Mouse (Mus musculus): Measurements from ENCODE around the gene Apol10b. TPM values are rescaled to one million over a fixed set of nuclear protein-coding genes. Genes with fewer than 3 reads are reported as not detected.
"Not testable (repeated sequence)": the region's sequence is repeated elsewhere in the genome, so short reads cannot be mapped to it uniquely, and the experiment has no call there.

Apol10b gene
- total RNA-seq, 1 experiment = not detected

- no peak for DNase-seq (ENCODE audit: low read depth, low spot score)
- TF ChIP-seq CHD2 (IDR thresholded peaks at IDR 0.05; ENCODE audit: low read depth, low read length) (no peak), ZNF384 (IDR thresholded peaks at IDR 0.05; ENCODE audit: low read depth, low read length) (no peak), ZC3H11A (IDR thresholded peaks at IDR 0.05; ENCODE audit: borderline replicate concordance, low read depth, low read length) (no peak), HCFC1 (IDR thresholded peaks at IDR 0.05; ENCODE audit: borderline replicate concordance, insufficient read depth, low read length) (no peak), MAFK (IDR thresholded peaks at IDR 0.05; ENCODE audit: insufficient read depth, low read depth, low read length) (no peak)
- Histone ChIP-seq H3K36me3 (ENCODE audit: control insufficient read depth, insufficient read depth, low read length, poor library complexity, severe bottlenecking) (no peaks in the 10 kb centered on the region), H3K4me1 (ENCODE audit: control insufficient read depth in 2 of 2, insufficient read depth in 2 of 2, low read length in 2 of 2, poor library complexity in 1 of 2) (peaks cover 0 to 4% of the 10 kb centered on the region in 2 experiments; a peak in 1 of 4 replicates), H3K9me3 (ENCODE audit: control insufficient read depth, insufficient read depth, low read depth, low read length) (no peaks in the 10 kb centered on the region), H3K27ac (ENCODE audit: insufficient read depth, low read depth, low read length, poor library complexity, severe bottlenecking) (no peak overlapping the region), H3K4me3 (ENCODE audit: insufficient read depth in 1 of 2, low read depth in 1 of 2, low read length in 2 of 2, poor library complexity in 1 of 2, severe bottlenecking in 1 of 2) (no peak overlapping the region), H3K9ac (ENCODE audit: insufficient read depth, low read depth, low read length, poor library complexity, severe bottlenecking) (no peak overlapping the region)
- in situ Hi-C loops (cut with MboI; ENCODE audit: low sequenced_read_pairs in 2 of 2, unreplicated experiment in 2 of 2) = no loop called here
Observed at GRCm38 (mm10) chr15:77563219-77563618, 32.7 kb downstream of the Apol10b start.

- Histone ChIP-seq H3K36me3 (ENCODE audit: control insufficient read depth, insufficient read depth, low read length, poor library complexity, severe bottlenecking) (no peaks in the 10 kb centered on the region), H3K27ac (ENCODE audit: insufficient read depth, low read depth, low read length, poor library complexity, severe bottlenecking) (no peak within 1 kb of the TSS), H3K4me3 (ENCODE audit: insufficient read depth in 1 of 2, low read depth in 1 of 2, low read length in 2 of 2, poor library complexity in 1 of 2, severe bottlenecking in 1 of 2) (no peak within 1 kb of the TSS), H3K9ac (ENCODE audit: insufficient read depth, low read depth, low read length, poor library complexity, severe bottlenecking) (no peak within 1 kb of the TSS), H3K4me1 (ENCODE audit: control insufficient read depth in 2 of 2, insufficient read depth in 2 of 2, low read length in 2 of 2, poor library complexity in 1 of 2) (peaks cover 0 to 4% of the 10 kb centered on the region in 2 experiments; a peak in 1 of 4 replicates), H3K9me3 (ENCODE audit: control insufficient read depth, insufficient read depth, low read depth, low read length) (no peaks in the 10 kb centered on the region)
- TF ChIP-seq MAFK (IDR thresholded peaks at IDR 0.05; ENCODE audit: insufficient read depth, low read depth, low read length) = no peak
- TF ChIP-seq ZC3H11A (IDR thresholded peaks at IDR 0.05; ENCODE audit: borderline replicate concordance, low read depth, low read length) = no peak
- in situ Hi-C loops (cut with MboI; ENCODE audit: low sequenced_read_pairs in 2 of 2, unreplicated experiment in 2 of 2) = no loop called here
- DNase-seq (ENCODE audit: low read depth, low spot score) = no peak
Observed at GRCm38 (mm10) chr15:77561792-77562191, 34.1 kb downstream of the Apol10b start, which contains the start of gene 1700025B11Rik. Gene 1700025B11Rik, minus strand, starts transcription at chr15:77561892.

- H3K9me3 ChIP-seq (ENCODE audit: control insufficient read depth, insufficient read depth, low read depth, low read length); H3K4me1 ChIP-seq (ENCODE audit: control insufficient read depth in 2 of 2, insufficient read depth in 2 of 2, low read length in 2 of 2, poor library complexity in 1 of 2); H3K4me3 ChIP-seq (ENCODE audit: insufficient read depth in 1 of 2, low read depth in 1 of 2, low read length in 2 of 2, poor library complexity in 1 of 2, severe bottlenecking in 1 of 2); in situ Hi-C loops (cut with MboI; ENCODE audit: low sequenced_read_pairs in 2 of 2, unreplicated experiment in 2 of 2); H3K9ac ChIP-seq (ENCODE audit: insufficient read depth, low read depth, low read length, poor library complexity, severe bottlenecking); H3K36me3 ChIP-seq (ENCODE audit: control insufficient read depth, insufficient read depth, low read length, poor library complexity, severe bottlenecking); DNase-seq (ENCODE audit: low read depth, low spot score); H3K27ac ChIP-seq (ENCODE audit: insufficient read depth, low read depth, low read length, poor library complexity, severe bottlenecking): not testable (repeated sequence)
Observed at GRCm38 (mm10) chr15:77539221-77539620, 56.7 kb downstream of the Apol10b start.

Other genes with a start within 250 kb of the Apol10b start
- 0.11 and 0.27 TPM in 2 replicates for gene Apol7a, start 197.0 kb downstream of the Apol10b start, total RNA-seq (2012; rRNA removed)
- gene Apol9a, start 185.0 kb downstream of the Apol10b start, total RNA-seq (2012; rRNA removed) = not detected in 2 replicates
- 3.0 and 3.8 TPM in 2 replicates for gene Apol7b, start 148.6 kb downstream of the Apol10b start, total RNA-seq (2012; rRNA removed)
- gene Apol10a, start 119.1 kb downstream of the Apol10b start, total RNA-seq (2012; rRNA removed) = not detected in 2 replicates
- not detected in 2 replicates for gene Apol11a, start 87.9 kb downstream of the Apol10b start, total RNA-seq (2012; rRNA removed)
- not detected in 2 replicates for gene Apol7c, start 62.8 kb downstream of the Apol10b start, total RNA-seq (2012; rRNA removed)
- gene 1700025B11Rik, start 34.2 kb downstream of the Apol10b start, total RNA-seq (2012; rRNA removed) = not detected in 2 replicates
- not detected in 2 replicates for gene Gm36245, start 3.1 kb upstream of the Apol10b start, total RNA-seq (2012; rRNA removed)
- not detected in 2 replicates for gene Apol11b, start 47.2 kb upstream of the Apol10b start, total RNA-seq (2012; rRNA removed)
- gene Apol7e, start 102.7 kb upstream of the Apol10b start, total RNA-seq (2012; rRNA removed) = 0.13 TPM in 1 of 2 replicates, not detected in the other
- not detected in 2 replicates for gene Apol9b, start 132.9 kb upstream of the Apol10b start, total RNA-seq (2012; rRNA removed)
- gene Apol8, start 160.9 kb upstream of the Apol10b start, total RNA-seq (2012; rRNA removed) = 1.8 and 3.1 TPM in 2 replicates
- 146 and 152 TPM in 2 replicates for gene Myh9, start 246.1 kb upstream of the Apol10b start, total RNA-seq (2012; rRNA removed)